Mouse (Mus musculus) C2C12 (cell line): ENCODE results near the gene Nrn1l. TPM values are rescaled to one million over a fixed set of nuclear protein-coding genes. Genes with fewer than 3 reads are reported as not detected.
A peak's percentile ranks its signal among the peaks of the same experiment; 100 is the strongest.

Experiments used
- H3K27me3 ChIP-seq: one replicate; pipeline ENCODE4 v1.6.1; 2011; ENCODE audit not compliant: control insufficient read depth, insufficient read depth, insufficient read length
- H3K36me3 ChIP-seq: one replicate; pipeline ENCODE4 v1.6.1; 2011; ENCODE audit not compliant: control insufficient read depth, insufficient read depth
- H3K4me3 ChIP-seq: one replicate; pipeline ENCODE4 v1.5.1; 2011; ENCODE audit warnings: mild to moderate bottlenecking, control low read depth; ENCODE audit not compliant: poor library complexity, insufficient read depth, severe bottlenecking
- H3K79me2 ChIP-seq: one replicate; pipeline ENCODE4 v1.6.1; 2011; ENCODE audit not compliant: control insufficient read depth, insufficient read depth
- H3K79me3 ChIP-seq: one replicate; pipeline ENCODE4 v1.6.1; 2011; ENCODE audit warnings: low read depth, control low read depth
- H3ac ChIP-seq: one replicate; pipeline ENCODE3; 2011; ENCODE audit warnings: low read depth; ENCODE audit not compliant: control insufficient read depth, insufficient read length
- CEBPB ChIP-seq: IDR thresholded peaks from one replicate; pipeline ENCODE4 v1.6.1; 2011; ENCODE audit warnings: low read depth, mild to moderate bottlenecking, control low read depth, moderate library complexity
- CTCF ChIP-seq: IDR thresholded peaks from one replicate; pipeline ENCODE4 v1.5.1; 2011; ENCODE audit not compliant: control insufficient read depth, insufficient read depth, insufficient read length
- FOSL1 ChIP-seq: IDR thresholded peaks from one replicate; pipeline ENCODE4 v1.8.0; 2011; ENCODE audit warnings: mild to moderate bottlenecking, low read length; ENCODE audit not compliant: poor library complexity, insufficient read depth, severe bottlenecking
- MAX ChIP-seq: IDR thresholded peaks from one replicate; pipeline ENCODE4 v1.6.1; 2011; ENCODE audit warnings: mild to moderate bottlenecking, control low read depth
- MYOD1 ChIP-seq: IDR thresholded peaks from one replicate; pipeline ENCODE4 v1.6.1; 2011; ENCODE audit warnings: low read depth; ENCODE audit not compliant: control insufficient read depth, insufficient read length
- MYOG ChIP-seq: IDR thresholded peaks from one replicate; pipeline ENCODE4 v1.6.1; 2011; ENCODE audit not compliant: control insufficient read depth, insufficient read length; ENCODE audit errors: extremely low read depth
- USF1 ChIP-seq: IDR thresholded peaks from one replicate; pipeline ENCODE4 v1.6.1; 2011; ENCODE audit warnings: low read depth, mild to moderate bottlenecking, control low read depth, moderate library complexity
- polyA plus RNA-seq: library from polyadenylated mRNA; unstranded; fragments of >200 nt; fragmentation: generic; extraction: Trizol; gene quantifications from one replicate; pipeline ENCODE4 v1.2.1, GENCODE M21; 2012; ENCODE audit warnings: missing spikeins

The Nrn1l gene
- polyA plus RNA-seq, 1 experiment: 0.32 TPM

DNA sequence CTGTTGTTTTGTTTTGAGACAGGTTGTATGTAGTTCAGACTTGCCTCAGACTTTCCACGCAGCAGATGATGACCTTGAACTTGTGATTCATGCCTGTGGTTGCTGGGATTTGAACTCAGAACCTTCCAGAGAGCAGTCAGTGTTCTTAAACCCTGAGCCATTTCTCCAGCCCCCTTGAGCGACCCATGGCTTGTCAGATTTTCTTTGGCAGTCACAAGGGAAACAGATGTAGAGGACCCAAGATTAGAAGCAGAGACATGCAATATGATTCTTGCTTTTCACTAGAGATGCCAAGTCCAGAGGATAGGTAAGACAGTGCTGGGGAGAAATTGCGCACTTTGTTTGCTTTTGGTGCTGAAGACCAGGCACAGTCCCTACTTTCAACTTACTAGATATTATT, 40.2 kb upstream of the Nrn1l start, which contains the start of gene Cenpt:
Gene Cenpt (minus strand): TSS at position 101 of the 400 bp plus-strand sequence.
- Histone ChIP-seq H3ac (no peak within 1 kb of the TSS), H3K27me3 (no peaks in the 10 kb centered on the region), H3K79me3 (peaks cover 31% of the 10 kb centered on the region), H3K79me2 (peaks cover 60% of the 10 kb centered on the region), H3K4me3 (no peak within 1 kb of the TSS), H3K36me3 (peaks cover 18% of the 10 kb centered on the region)
- TF ChIP-seq MYOG (no peak), CTCF (no peak), CEBPB (no peak), USF1 (no peak), FOSL1 (no peak), MAX (no peak), MYOD1 (no peak)

DNA sequence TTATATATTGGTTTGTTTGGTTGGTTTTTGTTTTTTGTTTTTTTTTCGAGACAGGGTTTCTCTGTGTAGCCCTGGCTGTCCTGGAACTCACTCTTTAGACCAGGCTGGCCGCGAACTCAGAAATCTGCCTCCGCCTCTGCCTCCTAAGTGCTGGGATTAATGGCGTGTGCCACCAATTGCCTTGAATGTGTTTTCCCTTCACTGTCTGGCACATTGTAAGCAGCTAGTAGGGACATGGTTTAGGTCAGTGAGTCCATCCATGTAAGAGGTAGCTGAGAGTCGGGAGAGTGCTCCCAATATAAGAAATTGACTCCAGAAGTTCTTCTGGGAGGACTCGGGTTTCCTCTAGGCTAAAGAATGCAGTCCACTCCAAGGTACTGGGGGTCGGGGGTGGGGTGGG, 39.1 kb upstream of the Nrn1l start:
- H3K4me3 ChIP-seq: peak overlapping the region; percentile 11
- peaks cover 31% of the 10 kb centered on the region for H3K79me3 ChIP-seq
- TF ChIP-seq CTCF (no peak), MYOD1 (no peak), FOSL1 (no peak), MAX (no peak), MYOG (no peak), USF1 (no peak), CEBPB (no peak)
- peaks cover 69% of the 10 kb centered on the region for H3K79me2 ChIP-seq
- peaks cover 8% of the 10 kb centered on the region for H3K36me3 ChIP-seq
- H3K27me3 ChIP-seq: no peaks in the 10 kb centered on the region
- no peak overlapping the region for H3ac ChIP-seq

DNA sequence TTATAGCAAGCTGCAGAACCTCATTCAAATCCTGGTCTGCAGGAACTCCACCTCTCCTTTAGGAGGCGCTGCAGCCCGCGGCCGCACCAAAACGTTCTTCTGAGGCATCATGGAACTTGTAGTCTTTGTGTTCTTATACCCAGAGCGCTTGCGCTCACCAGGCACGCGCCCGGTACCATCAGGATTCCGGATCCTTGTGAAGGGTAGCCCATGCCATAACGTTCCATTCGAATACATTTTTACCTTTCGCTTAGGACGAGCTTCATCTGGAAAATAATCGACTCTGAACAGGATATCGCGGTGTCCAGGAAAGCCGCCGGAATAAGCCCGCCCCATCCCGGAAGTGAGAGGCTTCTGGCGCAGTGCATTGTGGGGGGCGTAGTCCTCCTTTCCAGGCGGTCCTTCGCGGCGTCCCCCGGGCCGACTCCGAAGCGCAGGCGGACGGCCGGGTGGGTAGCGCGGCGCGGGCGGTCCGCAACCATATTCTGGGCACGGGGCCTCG, 38.6 kb upstream of the Nrn1l start, which contains the start of gene Thap11:
Gene Thap11 (plus strand): TSS at position 418 of the 502 bp plus-strand sequence.
- Histone ChIP-seq H3K79me2 (peaks cover 66% of the 10 kb centered on the region), H3K27me3 (no peaks in the 10 kb centered on the region), H3K4me3 (peak within 1 kb of the TSS; percentile 75), H3ac (peak within 1 kb of the TSS; percentile 71), H3K36me3 (peaks cover 8% of the 10 kb centered on the region), H3K79me3 (peaks cover 31% of the 10 kb centered on the region)
- TF ChIP-seq MYOG (no peak), FOSL1 (no peak), CTCF (peak; percentile 74), USF1 (no peak), CEBPB (no peak), MAX (peak; percentile 66), MYOD1 (no peak)

- Histone ChIP-seq H3K27me3 (no peaks in the 10 kb centered on the region), H3K4me3 (peak overlapping the region; percentile 75), H3K36me3 (peaks cover 8% of the 10 kb centered on the region), H3K79me3 (peaks cover 28% of the 10 kb centered on the region), H3ac (peak overlapping the region; percentile 71), H3K79me2 (peaks cover 60% of the 10 kb centered on the region)
- no peak for TF ChIP-seq CEBPB
- no peak for TF ChIP-seq MYOG
- no peak for TF ChIP-seq CTCF
- no peak for TF ChIP-seq USF1
- TF ChIP-seq FOSL1: no peak
- TF ChIP-seq MYOD1: no peak
These were observed 37.9 kb upstream of the Nrn1l start for GRCm38 (mm10) chr8:105855248-105856167.

- peaks cover 60% of the 10 kb centered on the region for H3K79me2 ChIP-seq
- H3ac ChIP-seq: peak overlapping the region; percentile 71
- TF ChIP-seq MAX (no peak), FOSL1 (no peak), MYOG (no peak), USF1 (no peak), CTCF (no peak), MYOD1 (no peak)
- H3K36me3 ChIP-seq: peaks cover 8% of the 10 kb centered on the region
- H3K4me3 ChIP-seq: peak overlapping the region; percentile 75
- H3K27me3 ChIP-seq: no peaks in the 10 kb centered on the region
- peaks cover 33% of the 10 kb centered on the region for H3K79me3 ChIP-seq
These were observed 37.1 kb upstream of the Nrn1l start for GRCm38 (mm10) chr8:105856168-105856835.
